In the genomic region with DNA sequence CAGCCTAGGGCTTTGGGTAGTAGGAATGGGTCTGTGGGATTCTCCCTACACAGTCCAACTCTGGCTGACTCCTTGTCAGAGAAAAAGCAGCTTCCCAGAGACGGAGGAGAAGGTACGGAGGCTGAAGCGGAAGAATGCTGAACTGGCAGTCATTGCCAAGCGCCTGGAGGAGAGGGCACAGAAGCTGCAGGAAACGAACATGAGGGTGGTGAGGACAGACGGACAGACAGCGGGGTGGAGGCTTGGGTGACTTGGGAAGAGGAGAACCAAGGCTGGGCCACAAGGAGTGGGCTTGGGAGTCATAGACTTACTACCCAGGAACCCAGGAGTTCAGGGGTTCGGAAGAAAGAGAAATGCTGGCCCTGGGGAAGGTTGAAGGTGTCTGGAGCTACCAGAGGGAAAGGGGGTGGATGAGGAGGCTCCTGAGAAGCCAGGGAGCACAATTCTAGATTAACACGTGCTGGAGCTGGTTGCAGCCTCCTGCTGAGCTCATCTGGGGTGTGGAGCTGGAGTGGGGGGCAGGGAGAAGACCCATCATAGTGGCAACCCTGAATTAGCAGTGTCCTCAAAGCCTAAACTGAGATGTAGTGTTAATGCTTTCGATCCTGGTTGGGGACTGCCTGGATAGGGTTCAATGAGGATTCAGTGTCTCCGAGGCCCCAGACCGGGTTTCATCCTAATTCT, we compare ENCODE assay signal across 10 mouse cellular contexts. TPM values are rescaled to one million over a fixed set of nuclear protein-coding genes. Genes with fewer than 3 reads are reported as not detected.
DNase-seq lines count a peak whose midpoint lies in the region; ATAC-seq lines count a peak whose summit lies in the region.
"Had no signal": no experiment of that assay in that cellular context is flagged by ENCODE, and none has a peak within 500 bp of the region (broad histone marks: within the 10 kb centered on the region; RNA-seq: fewer than 3 reads in every experiment).

No protein-coding gene starts in this region.

- H3K4me1 ChIP-seq in heart, embryonic 14.5 days (ENCODE audit: control insufficient read depth in 2 of 2, insufficient read depth in 2 of 2, low read length in 2 of 2): peaks cover 6 to 15% of the 10 kb centered on the region in 2 experiments; a peak in 3 of 4 replicates
- H3K4me1 ChIP-seq in hindbrain, embryonic 15.5 days (replicated peaks): peaks cover 50% of the 10 kb centered on the region
- H3K4me1 ChIP-seq in midbrain, embryonic 15.5 days: peaks cover 57% of the 10 kb centered on the region

- ATAC-seq in heart, embryonic 14.5 days (ENCODE audit: insufficient number of reproducible peaks, insufficient read depth, low FRiP score, low read depth): no peak
- no peak for ATAC-seq in hindbrain, embryonic 15.5 days (ENCODE audit: low FRiP score, low read depth)
- ATAC-seq in midbrain, embryonic 15.5 days (replicated peaks): no peak

- H3K4me3 ChIP-seq in heart, embryonic 14.5 days (ENCODE audit: control insufficient read depth in 1 of 2, insufficient read depth in 1 of 2, low read depth in 1 of 2, low read length in 2 of 2): no peak overlapping the region
- H3K4me3 ChIP-seq in hindbrain, embryonic 15.5 days: peak overlapping the region; percentile 72
- H3K4me3 ChIP-seq in midbrain, embryonic 15.5 days: peak overlapping the region; percentile 63

- H3K4me2 ChIP-seq in heart, embryonic 14.5 days (ENCODE audit: low read length): peak overlapping the region; percentile 75; the same call in 1 of the 2 replicates
- peak overlapping the region; percentile 96 for H3K4me2 ChIP-seq in hindbrain, embryonic 15.5 days
- peak overlapping the region; percentile 91 for H3K4me2 ChIP-seq in midbrain, embryonic 15.5 days

- H3K27me3 ChIP-seq in heart, embryonic 14.5 days (ENCODE audit: control insufficient read depth, insufficient read depth, low read length): peaks cover 91% of the 10 kb centered on the region
- no peaks in the 10 kb centered on the region for H3K27me3 ChIP-seq in hindbrain, embryonic 15.5 days
- H3K27me3 ChIP-seq in midbrain, embryonic 15.5 days (replicated peaks): no peaks in the 10 kb centered on the region
- H3K27me3 ChIP-seq: CH12.LX had no signal

- no peak overlapping the region for H3K27ac ChIP-seq in heart, embryonic 14.5 days (replicated peaks in 1 of 2; ENCODE audit: control insufficient read depth in 1 of 2, insufficient read depth in 1 of 2, low read depth in 2 of 2, low read length in 2 of 2)
- peak overlapping the region; percentile 83 for H3K27ac ChIP-seq in hindbrain, embryonic 15.5 days (replicated peaks)
- H3K27ac ChIP-seq in midbrain, embryonic 15.5 days: peak overlapping the region; percentile 84

- H3K36me3 ChIP-seq in heart, embryonic 14.5 days (ENCODE audit: control insufficient read depth, insufficient read depth, low read length): no peaks in the 10 kb centered on the region
- peaks cover 13% of the 10 kb centered on the region for H3K36me3 ChIP-seq in hindbrain, embryonic 15.5 days
- H3K36me3 ChIP-seq in midbrain, embryonic 15.5 days (replicated peaks): no peaks in the 10 kb centered on the region

- 32% methylated on average over 12 of the region's 12 CpGs for WGBS in heart, embryonic 14.5 days
- 40% methylated on average over 12 of the region's 12 CpGs for WGBS in hindbrain, embryonic 15.5 days
- 38% methylated on average over 12 of the region's 12 CpGs for WGBS in midbrain, embryonic 15.5 days

- H3K9ac ChIP-seq in heart, embryonic 14.5 days (ENCODE audit: low read length): no peak overlapping the region
- H3K9ac ChIP-seq in hindbrain, embryonic 15.5 days: peak overlapping the region; percentile 63
- H3K9ac ChIP-seq in midbrain, embryonic 15.5 days: peak overlapping the region; percentile 74

- no peaks in the 10 kb centered on the region for H3K9me3 ChIP-seq in heart, embryonic 14.5 days (ENCODE audit: control insufficient read depth, low read length)
- H3K9me3 ChIP-seq in hindbrain, embryonic 15.5 days: no peaks in the 10 kb centered on the region
- no peaks in the 10 kb centered on the region for H3K9me3 ChIP-seq in midbrain, embryonic 15.5 days

- DNase-seq in heart, adult 9 months (ENCODE audit: low spot score in 2 of 2): no peak
- DNase-seq in cerebellum, postnatal 25 days: peak; percentile 60 to 63
- no peak for DNase-seq in adrenal gland, postnatal 10 days
- no peak for DNase-seq in natural killer cell, adult 2 months (ENCODE audit: low spot score in 2 of 2)
- DNase-seq in spleen, postnatal 36 days (ENCODE audit: low spot score in 2 of 2): no peak

RNA-seq across cellular contexts. Expression of a gene that starts 2.5 kb away (rescaled TPM):
- polyA plus RNA-seq in heart, embryonic 14.5 days (2014; fragmentation: Nextera tagmentation; extraction: Ambion mirVana): 0.09 and 0.26 TPM in 2 replicates
- polyA plus RNA-seq in hindbrain, embryonic 15.5 days (2015; fragmentation: Nextera tagmentation; extraction: Ambion mirVana): 43.6 and 50.4 TPM in 2 replicates
- 65.8 and 72.5 TPM in 2 replicates for polyA plus RNA-seq in midbrain, embryonic 15.5 days (2015; fragmentation: Nextera tagmentation; extraction: Ambion mirVana)
- total RNA-seq in adrenal gland, postnatal 10 days (2021): 1 to 10 TPM; 1.8 to 4.2 TPM
- total RNA-seq: gastrocnemius, adult 18-20 months had no signal

RNA-seq across cellular contexts. Expression of a gene that starts 25.5 kb away (rescaled TPM):
- polyA plus RNA-seq in heart, embryonic 14.5 days (2014; fragmentation: Nextera tagmentation; extraction: Ambion mirVana): 116 and 124 TPM in 2 replicates
- 130 and 137 TPM in 2 replicates for polyA plus RNA-seq in hindbrain, embryonic 15.5 days (2015; fragmentation: Nextera tagmentation; extraction: Ambion mirVana)
- polyA plus RNA-seq in midbrain, embryonic 15.5 days (2015; fragmentation: Nextera tagmentation; extraction: Ambion mirVana): 136 and 137 TPM in 2 replicates
- 10 to 100 TPM; 67.8 to 77.6 TPM for total RNA-seq in adrenal gland, postnatal 10 days (2021)

RNA-seq across cellular contexts. Expression of a gene that starts 30.5 kb away (rescaled TPM):
- 0.09 and 1.00 TPM in 2 replicates for polyA plus RNA-seq in heart, embryonic 14.5 days (2014; fragmentation: Nextera tagmentation; extraction: Ambion mirVana)
- polyA plus RNA-seq in hindbrain, embryonic 15.5 days (2015; fragmentation: Nextera tagmentation; extraction: Ambion mirVana): 0.21 TPM in 2 replicates
- 0.12 and 1.2 TPM in 2 replicates for polyA plus RNA-seq in midbrain, embryonic 15.5 days (2015; fragmentation: Nextera tagmentation; extraction: Ambion mirVana)
- total RNA-seq in adrenal gland, postnatal 10 days (2021): 1 to 10 TPM; 4.8 to 6.2 TPM
- total RNA-seq: CH12.LX; gastrocnemius, adult 18-20 months had no signal

Comparison
In these comparisons a context has a peak if more than half of its experiments do, and no peak if none do; other contexts are left out.
1. H3K27ac ChIP-seq: peak in hindbrain, embryonic 15.5 days (single experiment) and midbrain, embryonic 15.5 days (single experiment); none in heart, embryonic 14.5 days (0 of 2).
2. H3K4me3 ChIP-seq: peak in hindbrain, embryonic 15.5 days (single experiment) and midbrain, embryonic 15.5 days (single experiment); none in heart, embryonic 14.5 days (0 of 2).
3. DNase-seq: peak in cerebellum, postnatal 25 days (2 of 2); none in heart, adult 9 months (0 of 2), adrenal gland, postnatal 10 days (single experiment), natural killer cell, adult 2 months (0 of 2) and spleen, postnatal 36 days (0 of 2).
4. RNA of a gene that starts 2.5 kb away (polyA plus RNA-seq): 65.8 to 72.5 TPM in midbrain, embryonic 15.5 days and 43.6 to 50.4 TPM in hindbrain, embryonic 15.5 days; 0.09 to 0.26 TPM in heart, embryonic 14.5 days; every median in the first group is over 10 times any median in the second.
5. Peak in every context shown above with its lines, with median percentiles within 50 percentile points of each other: H3K4me2 ChIP-seq.